Mouse (Mus musculus): ENCODE results near the gene Ip6k1.

DNA sequence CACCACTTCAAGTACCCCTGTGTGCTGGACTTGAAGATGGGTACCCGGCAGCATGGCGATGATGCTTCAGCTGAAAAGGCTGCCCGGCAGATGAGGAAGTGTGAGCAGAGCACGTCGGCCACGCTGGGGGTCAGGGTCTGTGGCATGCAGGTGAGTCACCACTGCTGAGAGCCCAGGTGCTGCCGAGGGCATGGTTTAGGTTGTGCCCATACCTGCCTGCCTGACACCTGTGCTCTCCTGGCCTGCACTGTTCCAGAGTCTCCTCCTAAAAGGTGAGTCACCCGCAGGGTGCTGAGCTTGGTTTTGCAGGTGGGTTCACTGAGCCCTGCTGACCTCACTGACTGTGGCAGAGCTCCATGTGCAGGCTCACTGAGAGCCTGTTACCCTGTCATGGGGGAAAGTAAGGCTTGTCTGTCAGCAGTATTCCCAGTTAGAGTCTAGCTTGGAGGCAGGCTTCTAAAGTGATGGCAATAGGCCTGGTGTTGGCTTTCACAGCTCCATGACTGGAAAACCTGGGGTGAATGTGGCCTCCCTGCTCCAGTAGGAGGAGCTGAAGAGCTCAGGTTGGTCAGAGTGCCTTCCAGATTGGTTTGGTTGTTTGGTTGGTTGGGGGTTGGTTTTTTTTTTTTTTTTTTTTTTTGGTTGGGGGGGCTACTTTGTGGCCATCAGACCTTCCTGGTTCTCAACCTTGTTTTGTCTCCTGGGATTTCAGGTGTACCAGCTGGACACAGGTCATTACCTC lies 42.6 kb downstream of the Ip6k1 start:
- TF ChIP-seq USF1 (IDR thresholded peaks at IDR 0.05; ENCODE audit: low read depth) (no peak), CTCF (IDR thresholded peaks at IDR 0.05; ENCODE audit: control insufficient read depth, insufficient read depth, insufficient read length) (no peak), CEBPB (IDR thresholded peaks at IDR 0.05; ENCODE audit: low read depth) (no peak), MAX (IDR thresholded peaks at IDR 0.05) (no peak), FOSL1 (IDR thresholded peaks at IDR 0.05; ENCODE audit: insufficient read depth, low read length, poor library complexity, severe bottlenecking) (no peak)

Measured in C2C12 (cell line).